Mouse (Mus musculus) left cerebral cortex, postnatal 14 days (tissue): ENCODE measurements around the gene Gm21738. TPM values are rescaled to one million over a fixed set of nuclear protein-coding genes. Genes with fewer than 3 reads are reported as not detected.
"Not testable (repeated sequence)": the region's sequence is repeated elsewhere in the genome, so short reads cannot be mapped to it uniquely, and the experiment has no call there.

Experiments used
- DNase-seq, 2 experiments: peaks; one replicate each; pipeline ENCODE4 v3.0.0; 2021 to 2022; ENCODE audit warnings: low spot score in 2 of 2, mixed read lengths in 1 of 2
- intact Hi-C: fragments of 180-260 bp; cut with DNase I; formaldehyde crosslinking; loops from one replicate; pipeline ENCODE4 v1.15.1; 2025
- long read RNA-seq, 2 experiments: library from polyadenylated mRNA; stranded (forward); transcript quantifications; one replicate each; pipeline ENCODE4 v2.0.0; 2021
- total RNA-seq, 2 experiments: library from RNA; stranded (reverse); gene quantifications; 2 replicates each; pipeline ENCODE4 v1.2.3; 2021

The Gm21738 gene
- not detected for total RNA-seq
- long read RNA-seq, experiment 1: 0 reads
- long read RNA-seq, experiment 2: 0 reads

DNA sequence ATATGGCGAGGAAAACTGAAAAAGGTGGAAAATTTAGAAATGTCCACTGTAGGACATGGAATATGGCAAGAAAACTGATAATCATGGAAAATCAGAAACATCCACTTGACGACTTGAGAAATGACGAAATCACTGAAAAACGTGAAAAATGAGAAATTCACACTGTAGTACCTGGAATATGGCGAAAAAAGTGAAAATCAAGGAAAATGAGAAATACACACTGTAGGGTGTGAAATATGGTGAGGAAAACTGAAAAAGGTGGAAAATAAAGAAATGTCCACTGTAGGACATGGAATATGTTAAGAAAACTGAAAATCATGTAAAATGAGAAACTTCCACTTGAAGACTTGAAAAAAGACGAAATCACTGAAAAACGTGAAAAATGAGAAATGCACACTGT lies at the start of gene Gm21738:
Gene Gm21738 (minus strand): TSS at position 101 of the 400 bp plus-strand sequence.
- DNase-seq, intact Hi-C loops: not testable (repeated sequence)

DNA sequence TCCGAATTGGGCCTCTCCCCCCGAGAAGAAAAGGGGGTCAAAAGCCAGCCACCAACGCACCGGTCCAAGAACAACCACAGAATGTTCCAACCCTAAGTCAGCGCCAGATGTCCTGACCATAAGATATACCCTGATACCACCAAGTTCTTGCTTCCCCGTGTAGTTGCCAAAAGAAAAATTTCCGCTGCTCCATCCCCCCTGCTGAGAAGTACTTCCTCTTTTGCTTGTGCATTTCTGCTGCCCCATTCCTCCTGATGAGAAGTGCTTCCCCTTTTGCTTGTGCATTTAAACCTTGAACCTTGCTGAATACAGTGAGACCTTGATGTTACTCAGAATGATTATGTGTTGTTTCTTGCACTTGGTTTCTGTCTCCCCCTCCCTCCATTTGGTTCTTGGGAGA lies 35.0 kb downstream of the Gm21738 start:
- DNase-seq, intact Hi-C loops: not testable (repeated sequence)

Other genes starting within 250 kb of the Gm21738 start
- not detected for gene Gm2244, start 131.0 kb upstream of the Gm21738 start, total RNA-seq
- 1 to 10 TPM; 2.3 to 3.3 TPM for gene Gm2237, start 166.2 kb upstream of the Gm21738 start, total RNA-seq
- gene Gm5458, start 183.7 kb upstream of the Gm21738 start, total RNA-seq: not detected